Mouse (Mus musculus) cerebellum, adult 18-20 months (tissue): ENCODE results near the gene Rplp2.
"Not testable (repeated sequence)": the region's sequence is repeated elsewhere in the genome, so short reads cannot be mapped to it uniquely, and the experiment has no call there.

Experiments used
- DNase-seq, 2 experiments: peaks; one replicate each; pipeline ENCODE4 v3.0.0; 2021

Rplp2 gene

DNA sequence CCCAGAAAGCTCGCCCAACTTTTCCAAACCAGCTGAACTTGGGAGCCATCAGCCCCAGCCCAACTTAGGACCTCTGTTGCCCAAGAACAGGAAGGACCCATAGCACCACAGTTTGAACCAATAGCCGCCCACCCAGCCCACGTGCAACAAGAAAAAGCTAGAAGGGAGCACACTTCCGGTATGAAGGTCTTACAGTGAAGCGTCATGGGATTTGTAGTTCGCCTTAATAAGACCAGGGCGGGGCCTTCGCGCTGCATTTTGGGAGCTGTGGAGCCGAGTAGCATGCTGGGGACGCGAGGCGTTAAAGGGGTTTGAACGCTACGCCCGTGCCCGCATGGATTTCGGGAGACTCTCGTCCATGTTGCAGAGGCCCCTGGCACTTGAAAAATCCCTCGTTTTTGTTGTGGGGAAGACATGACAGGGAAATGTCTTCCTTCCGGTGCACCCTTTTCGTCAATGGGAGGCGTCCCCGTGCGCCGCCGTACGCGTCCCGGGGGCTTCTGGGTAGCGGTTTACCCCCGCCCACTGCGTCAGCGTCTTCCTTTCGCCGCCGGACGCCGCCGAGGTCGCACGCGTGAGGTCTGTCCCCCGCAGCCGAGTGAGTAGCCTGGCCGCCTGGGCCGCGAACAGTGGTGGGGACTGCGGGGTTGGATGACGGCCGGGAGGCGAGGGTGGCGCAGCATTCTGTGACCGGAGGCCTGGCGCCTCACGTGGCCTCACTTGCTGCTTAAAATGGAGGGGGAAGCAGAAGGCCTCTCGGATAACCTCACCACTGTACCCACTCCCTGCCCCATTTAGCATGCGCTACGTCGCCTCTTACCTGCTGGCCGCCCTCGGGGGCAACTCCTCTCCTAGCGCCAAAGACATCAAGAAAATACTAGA lies at the start of gene Rplp2:
Gene Rplp2, plus strand, starts transcription at position 261 of the 882 bp plus-strand sequence.
- DNase-seq = peak; percentile 94 to 96

DNA sequence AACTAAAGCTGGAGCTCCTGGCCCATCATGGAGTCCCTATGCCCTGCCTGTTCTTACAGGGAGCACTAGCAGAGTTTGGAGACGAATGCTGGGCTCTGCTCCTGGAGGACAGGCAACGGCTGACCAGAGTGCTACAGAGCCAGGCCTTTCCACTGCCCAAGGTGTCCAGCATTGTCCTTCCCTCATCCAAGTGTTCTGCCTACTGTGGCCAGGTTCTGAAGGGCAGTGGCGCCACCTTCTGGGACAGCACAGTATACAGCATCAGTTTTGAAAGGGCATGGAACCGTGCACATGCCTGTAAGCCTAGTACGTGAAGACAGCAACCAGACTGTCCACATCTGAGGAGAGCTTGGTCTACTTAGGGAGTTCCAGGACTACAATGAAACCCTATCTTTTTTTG lies 43.9 kb upstream of the Rplp2 start:
- peak; percentile 59 to 63 for DNase-seq

DNA sequence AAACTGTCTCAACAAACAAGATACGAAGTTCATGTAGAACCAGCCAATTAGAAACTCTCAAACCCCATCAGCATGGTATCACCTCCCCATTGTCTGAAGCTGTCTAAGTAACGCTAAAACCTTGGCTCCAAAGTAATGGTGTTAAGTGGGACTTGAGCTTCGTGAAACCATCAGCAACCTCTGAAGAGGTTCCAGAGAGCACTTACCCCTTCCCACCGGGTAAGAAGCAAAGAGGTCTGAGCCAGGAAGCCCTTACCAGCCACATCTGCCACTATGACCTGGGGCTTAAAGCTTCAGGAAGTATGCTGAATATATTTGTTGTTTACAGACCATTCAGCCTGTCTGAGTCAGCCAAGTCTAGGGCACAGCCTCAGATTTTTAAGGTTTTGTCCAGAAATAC lies 41.7 kb upstream of the Rplp2 start:
- DNase-seq = no peak

DNA sequence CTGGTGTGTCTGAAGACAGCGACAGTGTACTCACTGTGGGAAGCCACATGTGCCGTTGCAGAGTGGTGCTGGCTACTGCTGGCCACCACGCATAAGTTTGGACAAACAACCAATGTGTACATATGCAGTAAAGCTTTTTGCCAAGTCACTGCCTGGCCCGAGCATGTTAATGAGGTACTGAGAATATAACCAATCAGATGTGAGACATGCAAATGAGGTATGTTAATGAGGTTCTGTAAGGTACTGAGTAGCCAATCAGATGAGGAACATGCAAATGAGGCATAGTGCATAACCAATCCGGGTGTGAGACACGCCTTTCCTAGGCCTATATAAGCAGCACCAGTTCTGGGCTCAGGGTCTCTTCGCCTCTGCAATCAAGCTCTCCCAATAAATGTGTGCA lies 39.5 kb upstream of the Rplp2 start:
- not testable (repeated sequence) for DNase-seq

DNA sequence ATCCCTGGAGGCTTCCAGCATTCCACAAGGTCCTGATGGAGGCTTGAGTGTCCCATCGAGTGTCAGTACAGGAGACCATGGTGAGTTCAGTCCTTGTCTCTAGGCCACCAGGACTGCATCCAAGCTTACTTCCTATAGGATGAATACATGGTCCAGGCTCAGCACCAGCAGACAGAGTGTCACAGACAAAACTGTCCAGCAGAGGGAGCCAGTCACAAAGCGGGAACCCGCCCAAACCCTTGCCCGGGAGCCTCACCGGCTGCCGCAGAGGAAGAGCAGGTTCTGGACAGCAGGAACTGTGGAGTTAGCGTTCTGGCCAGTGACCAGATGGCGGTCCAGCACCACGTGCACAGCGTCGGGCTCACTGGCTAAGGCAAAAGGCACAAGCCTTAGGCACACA lies 38.3 kb upstream of the Rplp2 start:
- DNase-seq = peak; percentile 95 to 97

DNA sequence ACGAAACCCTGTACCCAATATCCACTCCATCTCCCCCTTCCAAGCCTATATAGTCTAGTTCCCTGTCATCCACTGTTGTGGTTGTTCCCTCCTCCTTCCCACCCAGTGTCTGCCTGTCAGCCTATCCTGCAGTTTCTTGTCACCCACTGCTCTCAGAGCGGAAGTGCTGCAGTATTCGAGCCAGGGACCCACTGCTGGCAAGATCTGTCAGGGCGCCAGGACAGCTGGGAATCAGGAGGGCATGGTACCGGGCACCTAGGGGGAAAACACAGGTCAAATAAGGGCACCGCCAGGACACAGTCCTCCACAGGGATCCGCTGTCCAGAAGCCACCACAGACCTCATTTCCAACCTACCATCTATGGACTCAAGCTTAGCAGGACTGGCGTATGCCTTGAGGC lies 36.5 kb upstream of the Rplp2 start:
- DNase-seq = peak; percentile 11 to 27

DNA sequence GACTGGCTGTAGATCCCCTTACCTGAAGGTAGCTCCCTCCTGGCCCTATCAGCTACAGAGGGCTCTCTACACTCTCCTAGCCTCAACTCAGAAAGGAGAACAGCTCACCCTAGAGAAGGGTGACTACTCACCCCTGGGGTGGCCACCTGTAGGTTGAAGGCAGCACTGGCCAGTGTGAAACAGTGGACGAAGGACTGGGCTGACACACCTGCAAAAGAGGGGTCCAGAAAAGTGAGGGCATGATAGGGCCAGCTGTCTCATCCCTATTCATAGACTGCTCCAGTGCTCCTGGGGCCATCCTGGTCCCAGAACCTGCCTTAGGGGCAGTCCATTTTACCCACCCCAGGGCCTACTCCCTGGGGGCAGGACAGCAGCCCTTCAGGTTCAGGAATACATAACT lies 35.5 kb upstream of the Rplp2 start:
- no peak for DNase-seq

DNA sequence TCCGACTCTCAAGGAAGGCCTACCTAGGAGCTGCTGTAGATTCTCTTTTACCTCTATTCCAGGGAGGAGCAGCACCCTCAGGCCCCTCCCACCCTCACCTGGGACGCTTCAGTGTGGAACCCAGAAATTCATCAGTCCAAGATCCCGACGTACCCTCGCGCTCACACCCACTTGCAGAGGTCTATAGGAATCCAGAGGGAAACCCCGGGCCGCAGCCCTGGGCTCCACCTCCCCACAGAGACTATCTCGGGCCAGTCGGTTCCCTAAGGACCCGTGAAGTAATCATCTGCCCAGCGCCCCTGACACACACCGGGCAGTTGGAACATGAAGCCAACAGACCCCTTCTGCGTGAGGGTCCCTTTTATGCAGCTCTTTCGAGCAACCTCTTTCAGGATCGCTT lies 33.8 kb upstream of the Rplp2 start:
- peak; percentile 40 to 46 for DNase-seq

DNA sequence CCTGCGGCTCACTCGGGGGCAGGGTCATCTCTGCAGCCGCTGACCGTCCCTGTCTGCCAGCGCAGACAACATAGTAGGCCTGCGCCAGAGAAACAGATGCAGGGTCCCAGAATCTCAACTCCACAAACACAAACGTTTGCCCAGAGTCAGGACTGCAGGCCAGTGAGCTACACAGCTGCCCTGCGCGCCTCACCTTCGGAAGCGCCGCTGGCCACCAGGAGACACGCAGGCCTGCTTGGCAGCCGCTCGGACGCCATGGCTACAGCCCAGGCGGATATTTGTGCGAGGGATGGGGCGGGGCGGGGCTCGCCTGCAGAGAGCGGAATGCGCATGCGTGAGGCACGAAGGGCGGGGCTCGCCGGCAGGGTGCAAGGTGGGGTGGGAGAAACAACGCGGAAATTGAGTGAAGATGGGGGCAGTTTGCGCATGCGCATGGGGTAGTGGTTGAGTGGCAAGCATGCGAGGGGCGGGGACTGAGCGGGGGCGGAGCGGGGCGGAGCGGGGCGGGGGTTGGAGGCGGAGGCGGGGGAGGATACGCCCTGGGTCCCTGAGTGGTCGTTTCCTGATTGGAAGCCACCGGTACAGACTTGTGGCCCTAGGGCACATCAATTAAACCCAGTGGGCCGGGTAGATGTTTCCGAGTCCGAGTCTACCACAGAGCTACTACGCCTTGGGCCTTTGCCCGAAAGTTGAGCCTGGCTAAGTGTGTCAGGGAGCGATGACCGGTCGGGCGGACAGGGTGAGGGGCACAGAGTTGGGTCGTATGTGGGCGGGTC lies 33.2 kb upstream of the Rplp2 start, which contains the start of gene Gatd1:
Gene Gatd1, minus strand, starts transcription at position 328 of the 776 bp plus-strand sequence.
- DNase-seq = peak; percentile 99 to 100

DNA sequence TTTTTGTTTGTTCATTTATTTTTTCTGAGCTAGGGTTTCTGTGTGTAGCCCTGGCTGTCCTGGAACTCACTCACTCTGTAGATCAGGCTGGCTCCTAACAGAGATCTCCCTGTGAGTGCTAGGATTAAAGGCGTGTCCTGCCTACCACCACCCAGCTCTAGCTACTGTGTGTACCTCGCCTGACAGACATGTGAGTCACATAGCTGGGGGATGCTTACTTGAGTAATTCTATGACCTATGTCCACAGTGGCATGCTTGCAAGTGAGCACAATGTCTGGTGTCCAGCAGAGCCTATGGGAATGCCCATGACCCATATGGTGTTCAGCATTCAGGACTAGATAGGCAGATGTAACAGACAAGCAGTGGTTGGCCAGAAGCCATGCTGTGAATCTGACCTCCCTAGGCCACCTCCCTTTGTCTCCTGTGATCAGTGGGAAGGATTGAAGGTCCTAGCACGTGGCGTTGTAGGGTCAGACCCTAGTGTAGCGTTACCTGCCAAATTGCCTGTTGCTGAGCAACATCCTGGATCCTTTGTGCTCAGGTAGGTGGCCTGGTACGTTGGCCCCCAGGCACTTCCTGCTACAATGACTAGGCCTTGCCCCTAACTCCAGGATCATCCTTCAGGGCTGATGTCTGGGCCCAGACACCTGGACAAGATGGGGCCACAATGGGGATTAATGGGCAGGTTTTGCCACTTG lies 30.9 kb upstream of the Rplp2 start:
- DNase-seq = peak in 1 of 2 experiments; percentile 5

DNA sequence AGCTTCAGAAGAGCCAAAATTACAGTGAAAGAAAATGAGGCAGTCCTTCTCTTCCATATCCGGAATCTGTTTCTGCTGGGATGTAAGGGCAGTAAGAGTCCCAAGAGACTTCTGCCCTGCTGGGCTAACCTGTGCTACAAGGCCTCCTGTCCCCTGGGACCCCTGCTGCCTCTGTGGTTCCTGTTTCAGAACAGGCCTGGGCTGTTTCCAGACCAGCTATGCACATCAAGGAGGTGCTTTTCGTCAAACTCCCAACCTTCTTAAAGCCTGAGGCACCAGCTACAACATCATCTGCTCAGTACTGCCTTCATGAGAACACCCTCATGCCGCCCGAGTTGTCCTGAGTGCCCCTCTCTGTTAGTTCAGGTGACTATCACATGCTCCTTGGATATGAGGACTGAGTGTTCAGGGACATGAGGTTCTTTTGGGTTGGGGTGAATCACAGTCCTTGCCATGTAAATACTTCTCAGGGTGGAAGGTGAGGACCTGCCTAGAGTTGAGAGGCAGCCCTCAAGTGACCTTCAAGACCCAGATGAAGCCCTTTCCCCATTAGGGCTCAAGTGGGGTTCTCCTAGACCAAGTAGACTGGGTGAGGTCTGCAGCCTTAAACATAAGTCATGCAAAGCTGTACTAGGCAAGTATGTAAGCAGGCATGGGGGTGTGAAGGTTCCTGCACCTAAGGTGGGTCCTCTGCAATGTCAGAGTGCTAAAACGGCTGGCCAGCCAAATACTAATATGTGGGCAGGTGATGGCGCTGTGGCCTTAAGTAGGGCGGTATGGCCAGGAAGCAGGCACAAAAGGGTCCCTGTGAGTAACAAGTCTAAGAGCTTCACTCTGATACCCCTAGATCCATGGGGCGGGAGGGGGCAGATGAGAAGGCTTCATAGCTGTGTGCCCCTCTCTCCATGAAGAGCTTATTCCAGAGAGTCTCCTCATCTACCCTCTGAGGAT lies 29.2 kb upstream of the Rplp2 start:
- peak in 1 of 2 experiments; percentile 12 for DNase-seq

DNA sequence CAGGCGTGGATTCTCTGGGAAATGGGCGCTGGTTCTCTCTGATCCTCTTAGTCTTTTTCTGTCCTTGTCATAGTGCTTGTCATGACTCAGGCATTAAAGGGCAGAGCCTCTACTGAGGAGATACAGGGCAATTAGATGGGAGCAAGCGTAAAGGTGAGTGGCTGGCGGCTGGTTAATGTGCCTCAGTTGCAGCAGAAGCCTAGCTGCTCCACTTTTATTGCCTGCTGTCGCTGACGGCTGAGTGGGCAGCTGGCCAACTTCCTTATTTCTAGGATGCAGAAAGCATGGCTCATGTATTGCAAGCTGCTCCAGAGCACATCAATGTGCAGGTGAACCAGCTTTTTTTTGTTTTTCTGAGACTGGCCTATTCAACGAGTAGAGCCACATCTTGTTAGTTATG lies 28.2 kb upstream of the Rplp2 start:
- peak; percentile 59 to 61 for DNase-seq

DNA sequence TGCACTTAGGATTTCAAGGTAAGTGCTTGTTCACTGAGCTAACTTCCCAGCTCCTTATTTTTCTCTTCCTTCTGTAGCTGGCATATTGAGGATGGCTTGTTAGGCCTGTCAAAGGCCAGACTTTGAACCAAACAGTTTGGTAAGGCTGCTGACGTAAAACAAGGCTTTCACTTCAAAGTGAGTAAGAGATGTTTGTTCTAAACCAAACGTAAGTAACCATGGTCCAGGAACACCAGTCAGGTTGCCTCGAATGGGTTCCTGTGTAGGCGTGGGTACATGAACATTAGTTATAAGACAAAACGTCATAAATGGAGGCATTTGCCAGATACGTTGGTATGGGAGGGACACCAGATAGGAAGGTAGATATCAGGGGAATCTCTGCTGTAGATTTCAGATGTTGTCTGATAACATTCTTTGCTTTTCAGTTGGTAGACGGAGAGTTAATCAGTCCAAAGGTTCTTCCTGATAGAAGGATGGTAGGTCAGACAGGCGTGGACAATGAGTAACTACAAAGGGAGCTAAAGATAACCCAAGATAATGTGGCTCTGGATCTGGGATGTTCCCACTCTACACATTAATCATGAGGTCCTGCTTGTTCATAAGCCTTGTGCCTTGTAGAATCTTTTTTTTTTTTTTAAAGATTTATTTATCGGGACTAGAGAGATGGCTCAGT lies 27.0 kb upstream of the Rplp2 start:
- no peak for DNase-seq

DNA sequence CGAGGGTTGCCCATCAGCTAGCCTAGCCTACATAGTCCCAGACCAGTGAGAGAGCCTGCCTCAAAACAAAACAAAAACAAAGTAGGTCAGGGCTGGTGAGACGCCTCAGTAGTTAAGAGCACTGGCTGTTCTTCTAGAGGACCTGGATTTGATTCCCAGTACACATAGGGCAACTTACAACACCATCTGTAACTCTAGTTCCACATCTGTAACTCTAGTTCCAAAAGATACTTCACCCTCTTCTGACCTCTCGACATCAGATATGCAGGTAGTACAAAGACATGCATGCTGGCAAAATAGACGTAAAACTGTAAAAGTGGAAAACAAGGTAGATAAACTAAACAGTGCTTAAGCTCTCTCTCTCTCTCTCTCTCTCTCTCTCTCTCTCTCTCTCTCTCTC lies 23.4 kb upstream of the Rplp2 start:
- DNase-seq = no peak

DNA sequence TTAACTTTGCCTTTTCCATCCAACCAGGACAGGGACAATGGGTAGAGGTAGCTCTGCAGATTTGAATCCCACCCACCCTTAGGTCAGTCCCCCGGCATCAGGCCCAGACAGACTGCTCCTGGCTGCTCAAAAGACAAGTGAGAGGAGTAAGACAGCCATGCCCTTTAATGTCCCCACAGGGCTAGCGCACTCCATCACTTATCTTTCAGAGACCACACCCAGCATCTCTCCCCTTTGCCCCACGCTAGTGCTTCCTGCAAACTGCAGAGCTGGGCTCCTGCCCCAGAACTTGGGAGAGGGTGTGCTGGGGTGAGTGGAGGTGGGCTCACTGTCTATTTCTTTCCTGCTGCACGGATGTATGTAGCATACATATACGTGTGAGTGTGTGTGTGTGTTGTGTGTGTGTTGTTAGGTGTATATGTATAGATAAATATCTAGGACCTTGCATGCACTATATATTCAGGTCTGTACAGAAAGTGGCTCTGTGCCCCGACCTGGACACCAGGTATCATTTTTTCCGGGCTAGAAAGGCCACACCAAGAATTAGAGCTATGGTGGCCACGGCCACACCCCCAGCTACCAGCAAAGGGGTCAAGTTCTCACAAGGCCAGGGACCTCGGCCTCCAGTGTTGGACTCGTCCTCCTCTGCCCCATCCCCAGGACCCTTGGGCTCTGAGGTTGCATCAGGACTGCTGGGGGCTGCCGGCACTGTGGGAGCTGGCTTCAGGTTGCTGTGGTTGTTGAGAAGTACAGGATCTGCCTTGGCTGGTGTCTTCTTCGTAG lies 20.0 kb upstream of the Rplp2 start:
- DNase-seq = peak in 1 of 2 experiments; percentile 24

DNA sequence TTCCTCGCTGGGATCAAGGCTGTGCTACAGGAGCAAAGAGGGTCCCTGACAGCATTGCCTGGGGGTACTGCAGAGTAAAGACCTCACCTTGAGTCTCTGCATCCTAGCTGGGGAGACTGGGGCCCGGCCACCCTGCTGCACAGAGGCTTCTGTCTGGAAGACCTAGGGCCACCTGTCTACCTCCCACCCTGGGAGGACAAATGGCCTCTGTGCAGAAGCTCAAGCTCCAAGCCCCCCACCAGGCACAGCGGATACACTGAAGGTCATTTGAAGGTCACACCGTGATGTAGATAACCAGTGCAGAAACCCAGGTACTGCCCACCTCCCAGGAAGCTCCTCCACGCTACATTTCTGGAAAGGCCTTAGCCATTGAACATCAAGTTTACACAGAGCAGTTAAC lies 18.5 kb upstream of the Rplp2 start:
- DNase-seq = no peak

DNA sequence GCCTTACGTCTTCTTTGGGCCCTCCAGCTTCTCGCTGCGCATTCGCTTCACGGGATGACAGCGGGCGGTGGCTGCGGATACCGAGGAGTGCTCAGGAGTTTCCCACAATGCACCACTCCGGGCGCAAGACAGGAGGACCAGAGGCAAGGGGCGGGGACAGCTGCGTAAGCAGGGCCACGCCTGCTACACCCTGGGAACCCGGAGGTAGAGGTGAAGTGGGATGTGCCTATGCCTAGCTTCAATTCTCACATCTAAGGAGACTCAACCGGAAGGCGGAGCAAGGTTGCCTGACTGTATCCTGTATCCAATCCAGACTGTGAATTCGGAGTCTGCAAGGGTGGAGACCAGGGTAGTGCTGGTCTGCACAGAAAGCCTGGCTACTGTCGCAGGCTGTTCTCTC lies 17.9 kb upstream of the Rplp2 start, which contains the start of gene Cend1:
Gene Cend1, minus strand, starts transcription at position 182 of the 400 bp plus-strand sequence.
- peak; percentile 92 to 96 for DNase-seq

DNA sequence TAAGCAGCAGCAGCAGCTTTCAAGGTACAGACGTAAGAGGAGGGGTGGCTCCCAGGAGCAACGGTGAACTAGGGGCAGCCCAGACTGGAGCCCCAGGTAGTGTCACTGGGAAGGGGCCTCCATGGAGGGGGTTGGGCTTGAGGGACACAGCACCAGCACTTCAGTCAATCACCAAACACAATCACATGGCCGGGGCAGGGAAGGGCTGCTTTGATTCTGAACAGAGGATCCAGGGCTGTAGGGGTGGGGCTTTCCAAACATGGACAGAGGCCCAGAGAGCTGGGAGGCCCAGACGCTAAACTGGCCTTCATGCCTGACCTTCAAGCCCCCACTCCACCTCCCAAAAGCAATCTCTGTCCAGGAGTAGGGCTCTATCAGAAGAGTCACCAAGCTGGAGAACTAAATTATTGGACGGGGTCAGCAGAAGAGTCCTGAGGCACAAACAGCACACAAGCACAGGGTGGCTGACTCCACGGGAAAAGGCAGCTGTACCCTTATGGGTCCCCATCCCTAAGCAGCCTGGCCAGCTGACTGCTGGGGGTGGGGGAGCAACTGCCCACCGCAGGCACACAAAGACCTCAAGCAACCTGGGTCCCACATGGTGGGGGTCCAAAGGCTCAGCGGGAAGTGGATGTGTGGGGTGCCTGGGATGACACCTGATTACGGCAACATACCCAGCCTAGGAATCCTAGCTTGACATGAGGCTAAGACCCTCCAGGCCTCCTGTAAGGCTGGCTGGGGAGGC lies 17.2 kb upstream of the Rplp2 start:
- peak in 1 of 2 experiments; percentile 44 for DNase-seq

DNA sequence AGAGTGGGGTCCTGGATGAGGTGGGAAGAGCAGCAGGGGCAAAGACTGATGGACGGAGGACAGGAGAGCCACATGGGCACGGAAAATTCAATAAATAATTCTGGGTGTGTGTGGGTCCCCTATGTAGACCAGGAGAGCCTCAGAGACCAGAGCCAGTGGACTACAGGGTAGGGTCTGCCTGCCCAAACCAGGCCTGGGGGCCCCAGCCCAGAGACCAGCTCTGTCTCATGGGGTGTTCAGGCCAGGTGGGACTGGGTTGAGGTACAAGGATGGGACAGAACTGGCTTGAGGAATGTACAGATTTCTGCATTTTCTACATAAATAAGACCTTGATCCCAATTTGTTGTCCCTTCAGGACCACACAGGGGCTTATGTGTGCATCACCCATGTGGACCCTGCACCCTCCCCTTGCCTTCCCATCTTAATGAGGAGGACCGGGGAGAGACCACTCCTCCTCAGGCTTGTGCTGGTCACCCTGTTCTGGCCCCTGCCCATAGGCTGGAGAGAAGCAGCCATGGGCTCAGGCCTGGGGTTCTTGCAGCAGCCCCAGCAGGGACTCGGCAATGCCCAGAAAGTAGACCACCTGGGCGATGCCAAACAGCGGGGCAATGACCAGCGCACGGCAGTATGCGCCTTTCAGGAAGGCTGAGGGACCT lies 16.5 kb upstream of the Rplp2 start:
- peak in 1 of 2 experiments; percentile 33 for DNase-seq
